Mouse (Mus musculus) natural killer cell, adult 2 months (primary cell): ENCODE data around the gene Pknox2.

Experiments
- DNase-seq, 2 experiments: peaks; one replicate each; pipeline ENCODE4 v3.0.0; 2022; ENCODE audit warnings: low spot score in 2 of 2

Pknox2 gene

GRCm38 (mm10) chr9:37140464-37141181 is 6.6 kb downstream of the Pknox2 start:
- no peak for DNase-seq

- DNase-seq: no peak
Observed at GRCm38 (mm10) chr9:37139514-37139913, 7.7 kb downstream of the Pknox2 start.

GRCm38 (mm10) chr9:37138883-37139282 is 8.3 kb downstream of the Pknox2 start:
- no peak for DNase-seq

- DNase-seq: no peak
Observed at GRCm38 (mm10) chr9:37136340-37136739, 10.9 kb downstream of the Pknox2 start.

GRCm38 (mm10) chr9:37133495-37133894 is 13.7 kb downstream of the Pknox2 start:
- DNase-seq: no peak

- no peak for DNase-seq
Observed at GRCm38 (mm10) chr9:37129046-37129445, 18.2 kb downstream of the Pknox2 start.

GRCm38 (mm10) chr9:37126197-37126596 is 21.0 kb downstream of the Pknox2 start:
- no peak for DNase-seq

- DNase-seq: no peak
Observed at GRCm38 (mm10) chr9:37124696-37125480, 22.3 kb downstream of the Pknox2 start.

- no peak for DNase-seq
Observed at GRCm38 (mm10) chr9:37123384-37123783, 23.8 kb downstream of the Pknox2 start.

GRCm38 (mm10) chr9:37122971-37123370 is 24.2 kb downstream of the Pknox2 start:
- DNase-seq: no peak

- no peak for DNase-seq
Observed at GRCm38 (mm10) chr9:37122381-37122780, 24.8 kb downstream of the Pknox2 start.

- DNase-seq: no peak
Observed at GRCm38 (mm10) chr9:37121761-37122331, 25.4 kb downstream of the Pknox2 start.

GRCm38 (mm10) chr9:37120801-37121200 is 26.4 kb downstream of the Pknox2 start:
- DNase-seq: no peak

- no peak for DNase-seq
Observed at GRCm38 (mm10) chr9:37117529-37117928, 29.7 kb downstream of the Pknox2 start.

- DNase-seq: no peak
Observed at GRCm38 (mm10) chr9:37116632-37117413, 30.4 kb downstream of the Pknox2 start.

- no peak for DNase-seq
Observed at GRCm38 (mm10) chr9:37115820-37116219, 31.4 kb downstream of the Pknox2 start.

GRCm38 (mm10) chr9:37114286-37115267 is 32.6 kb downstream of the Pknox2 start:
- DNase-seq: no peak

GRCm38 (mm10) chr9:37107546-37107945 is 39.7 kb downstream of the Pknox2 start:
- no peak for DNase-seq

- no peak for DNase-seq
Observed at GRCm38 (mm10) chr9:37106808-37107207, 40.4 kb downstream of the Pknox2 start.

- DNase-seq: no peak
Observed at GRCm38 (mm10) chr9:37104249-37104648, 43.0 kb downstream of the Pknox2 start.

- DNase-seq: no peak
Observed at GRCm38 (mm10) chr9:37103778-37104177, 43.4 kb downstream of the Pknox2 start.
